ENCODE assay signal across 7 mouse cellular contexts in the genomic region with DNA sequence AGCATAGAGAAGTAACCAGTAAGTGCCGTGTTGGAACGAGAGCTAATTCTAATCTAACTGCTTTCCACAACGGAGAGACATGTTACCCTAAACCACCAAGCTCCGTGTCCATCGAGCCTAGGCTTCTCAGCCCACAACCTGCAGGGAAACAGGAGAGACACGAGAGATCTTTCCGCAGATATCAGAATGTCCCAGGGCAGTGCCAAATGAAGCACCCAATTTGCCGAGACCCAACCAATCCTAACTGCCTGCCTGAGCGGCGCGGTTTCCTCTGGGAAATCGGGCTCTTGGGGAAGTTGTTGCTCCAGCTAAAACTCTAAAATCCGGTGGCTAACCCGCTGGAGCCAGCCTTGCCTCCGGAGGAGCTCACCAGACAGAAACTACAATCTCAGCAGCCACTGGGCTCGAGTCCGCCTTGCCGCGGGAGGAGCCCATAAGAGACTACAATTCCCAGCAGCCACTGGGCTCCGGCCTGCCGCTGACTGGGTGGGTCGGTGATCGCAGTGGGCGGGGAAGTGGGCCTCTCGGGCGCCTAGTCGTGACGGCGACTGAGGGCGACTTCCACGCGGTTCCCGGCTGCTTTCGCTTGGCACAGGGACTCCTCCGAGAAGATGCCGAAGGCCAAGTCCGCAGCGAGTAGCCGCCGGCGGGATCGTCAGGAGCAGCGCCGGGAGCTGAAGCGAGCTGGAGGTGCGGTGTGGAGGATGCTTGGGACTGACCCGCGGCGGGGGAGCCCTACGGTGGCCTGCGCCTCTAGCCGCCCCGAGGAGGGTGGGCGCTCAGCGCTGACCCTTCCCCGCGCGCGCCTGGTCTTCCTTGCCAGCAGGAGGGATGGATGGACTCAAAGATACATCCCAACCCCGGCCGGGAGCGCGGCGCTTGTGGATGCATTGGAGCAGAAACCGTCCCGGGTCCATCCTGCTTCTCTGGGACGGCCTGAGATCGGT. TPM values are rescaled to one million over a fixed set of nuclear protein-coding genes. Genes with fewer than 3 reads are reported as not detected.
DNase-seq lines count a peak whose midpoint lies in the region; ATAC-seq and TF ChIP-seq lines count a peak whose summit lies in the region.

A gene (plus strand): TSS at position 534 of the 947 bp plus-strand sequence.

- peaks cover 16% of the 10 kb centered on the region for H3K4me1 ChIP-seq in embryonic facial prominence, embryonic 10.5 days
- H3K4me1 ChIP-seq in intestine, postnatal 0 days (replicated peaks; ENCODE audit: control insufficient read depth, insufficient read depth, low read length): peaks cover 7% of the 10 kb centered on the region; the same call in 1 of the 2 replicates
- peaks cover 16% of the 10 kb centered on the region for H3K4me1 ChIP-seq in midbrain, embryonic 12.5 days
- peaks cover 5% of the 10 kb centered on the region; the same call in 1 of the 2 replicates for H3K4me1 ChIP-seq in small intestine, adult 2 months (ENCODE audit: control insufficient read depth, insufficient read depth, insufficient read length, low read length)

- DNase-seq in adrenal gland, postnatal 10 days: peak; percentile 96
- peak; percentile 95 for DNase-seq in embryonic facial prominence, embryonic 10.5 days (ENCODE audit: low spot score)
- peak; percentile 52 for DNase-seq in gonadal fat pad, adult 2 months (ENCODE audit: low read depth)
- DNase-seq in left cerebral cortex, postnatal 4 days: peak; percentile 96

- peak within 1 kb of the TSS; percentile 90 for H3K4me3 ChIP-seq in embryonic facial prominence, embryonic 10.5 days
- peak within 1 kb of the TSS; percentile 95 for H3K4me3 ChIP-seq in intestine, postnatal 0 days (ENCODE audit: low read depth, low read length)
- peak within 1 kb of the TSS; percentile 94 for H3K4me3 ChIP-seq in midbrain, embryonic 12.5 days
- H3K4me3 ChIP-seq in small intestine, adult 2 months (ENCODE audit: low read depth, low read length): peak within 1 kb of the TSS; percentile 71

- H3K4me2 ChIP-seq in intestine, postnatal 0 days (replicated peaks; ENCODE audit: low read depth): peak within 1 kb of the TSS; percentile 80
- peak within 1 kb of the TSS; percentile 62 for H3K4me2 ChIP-seq in midbrain, embryonic 12.5 days (replicated peaks)

- peak within 1 kb of the TSS; percentile 89 for H3K27ac ChIP-seq in embryonic facial prominence, embryonic 10.5 days (replicated peaks)
- H3K27ac ChIP-seq in intestine, postnatal 0 days (ENCODE audit: low read depth, low read length): peak within 1 kb of the TSS; percentile 81
- H3K27ac ChIP-seq in midbrain, embryonic 12.5 days (replicated peaks): peak within 1 kb of the TSS; percentile 82
- H3K27ac ChIP-seq in small intestine, adult 2 months (ENCODE audit: insufficient read depth, low read depth, low read length): peak within 1 kb of the TSS; percentile 74

- under 1% methylated on average over 68 of the region's 68 CpGs for WGBS in embryonic facial prominence, embryonic 10.5 days
- WGBS in intestine, postnatal 0 days: under 1% methylated on average over 68 of the region's 68 CpGs
- WGBS in midbrain, embryonic 12.5 days: under 1% methylated on average over 68 of the region's 68 CpGs
- under 1% methylated on average over 68 of the region's 68 CpGs for WGBS in small intestine, adult 2 months

- peaks cover 30% of the 10 kb centered on the region for H3K36me3 ChIP-seq in embryonic facial prominence, embryonic 10.5 days (replicated peaks)
- H3K36me3 ChIP-seq in intestine, postnatal 0 days (ENCODE audit: control insufficient read depth, insufficient read depth): 0 out of 2 replicates have a peak, but pooled peaks cover 6% of the 10 kb centered on the region
- H3K36me3 ChIP-seq in midbrain, embryonic 12.5 days: peaks cover 24% of the 10 kb centered on the region
- H3K36me3 ChIP-seq in small intestine, adult 2 months (ENCODE audit: control insufficient read depth, insufficient read depth, low read length): peaks cover 5% of the 10 kb centered on the region; the same call in 1 of the 2 replicates

- intact Hi-C loops in left cerebral cortex, postnatal 4 days (cut with DNase I): no loop called here

- no peaks in the 10 kb centered on the region for H3K27me3 ChIP-seq in embryonic facial prominence, embryonic 10.5 days (replicated peaks; ENCODE audit: low read depth, poor library complexity, severe bottlenecking)
- H3K27me3 ChIP-seq in intestine, postnatal 0 days (replicated peaks; ENCODE audit: control insufficient read depth, insufficient read depth, low read length): no peaks in the 10 kb centered on the region
- H3K27me3 ChIP-seq in midbrain, embryonic 12.5 days: no peaks in the 10 kb centered on the region
- no peaks in the 10 kb centered on the region for H3K27me3 ChIP-seq in small intestine, adult 2 months (ENCODE audit: control insufficient read depth, insufficient read depth, low read length)

- peak within 1 kb of the TSS; percentile 88 for H3K9ac ChIP-seq in intestine, postnatal 0 days (ENCODE audit: low read depth, low read length)
- H3K9ac ChIP-seq in midbrain, embryonic 12.5 days (replicated peaks): peak within 1 kb of the TSS; percentile 81

- H3K9me3 ChIP-seq in embryonic facial prominence, embryonic 10.5 days: no peaks in the 10 kb centered on the region
- H3K9me3 ChIP-seq in intestine, postnatal 0 days (ENCODE audit: control insufficient read depth): no peaks in the 10 kb centered on the region
- H3K9me3 ChIP-seq in midbrain, embryonic 12.5 days: no peaks in the 10 kb centered on the region

- peak; percentile 100 for ATAC-seq in intestine, postnatal 0 days
- peak; percentile 100 for ATAC-seq in midbrain, embryonic 12.5 days (ENCODE audit: low FRiP score, low read depth)

- TF ChIP-seq CTCF in intestine, postnatal 0 days (IDR thresholded peaks at IDR 0.05; ENCODE audit: low read depth): no peak
- no peak; the same call in 1 of the 2 replicates for TF ChIP-seq CTCF in small intestine, adult 2 months (IDR thresholded peaks at IDR 0.05; ENCODE audit: extremely low read depth, insufficient read length, insufficient replicate concordance, low read depth, low read length)

- TF ChIP-seq POLR2A in small intestine, adult 2 months (IDR thresholded peaks at IDR 0.05; ENCODE audit: low read depth, low read length): no peak

RNA-seq across cellular contexts. Expression of the gene that starts here (rescaled TPM):
- 10 to 100 TPM; 14.7 to 16.1 TPM for total RNA-seq in adrenal gland, postnatal 10 days (2021)
- 46.9 and 51.7 TPM in 2 replicates for polyA plus RNA-seq in embryonic facial prominence, embryonic 10.5 days (2016; fragmentation: Nextera tagmentation; extraction: Ambion mirVana)
- polyA plus RNA-seq in gonadal fat pad, adult 2 months (2012; rRNA removed): 4.7 and 7.8 TPM in 2 replicates
- 10.1 and 11.6 TPM in 2 replicates for polyA plus RNA-seq in intestine, postnatal 0 days (2015; fragmentation: Nextera tagmentation; extraction: Ambion mirVana)
- total RNA-seq in left cerebral cortex, postnatal 4 days (2021): 10 to 100 TPM; 20.7 to 25.3 TPM
- 40.4 and 40.5 TPM in 2 replicates for polyA plus RNA-seq in midbrain, embryonic 12.5 days (2016; fragmentation: Nextera tagmentation; extraction: Ambion mirVana)
- polyA plus RNA-seq in small intestine, adult 2 months (2012; rRNA removed): 0.46 and 0.60 TPM in 2 replicates

Comparison
In these comparisons a context has a peak if more than half of its experiments do, and no peak if none do; other contexts are left out.
1. Peak in every context shown above with its lines: DNase-seq, ATAC-seq, H3K4me3 ChIP-seq and H3K27ac ChIP-seq.